Mouse (Mus musculus) C2C12 (cell line): ENCODE data around the gene Nrp2.

Source experiments
- CEBPB ChIP-seq: IDR thresholded peaks from one replicate; pipeline ENCODE4 v1.6.1; 2011; ENCODE audit warnings: low read depth, mild to moderate bottlenecking, control low read depth, moderate library complexity
- CTCF ChIP-seq: IDR thresholded peaks from one replicate; pipeline ENCODE4 v1.5.1; 2011; ENCODE audit not compliant: control insufficient read depth, insufficient read depth, insufficient read length
- MAX ChIP-seq: IDR thresholded peaks from one replicate; pipeline ENCODE4 v1.6.1; 2011; ENCODE audit warnings: mild to moderate bottlenecking, control low read depth
- MYOD1 ChIP-seq: IDR thresholded peaks from one replicate; pipeline ENCODE4 v1.6.1; 2011; ENCODE audit warnings: low read depth; ENCODE audit not compliant: control insufficient read depth, insufficient read length
- MYOG ChIP-seq: IDR thresholded peaks from one replicate; pipeline ENCODE4 v1.6.1; 2011; ENCODE audit not compliant: control insufficient read depth, insufficient read length; ENCODE audit errors: extremely low read depth
- USF1 ChIP-seq: IDR thresholded peaks from one replicate; pipeline ENCODE4 v1.6.1; 2011; ENCODE audit warnings: low read depth, mild to moderate bottlenecking, control low read depth, moderate library complexity

DNA sequence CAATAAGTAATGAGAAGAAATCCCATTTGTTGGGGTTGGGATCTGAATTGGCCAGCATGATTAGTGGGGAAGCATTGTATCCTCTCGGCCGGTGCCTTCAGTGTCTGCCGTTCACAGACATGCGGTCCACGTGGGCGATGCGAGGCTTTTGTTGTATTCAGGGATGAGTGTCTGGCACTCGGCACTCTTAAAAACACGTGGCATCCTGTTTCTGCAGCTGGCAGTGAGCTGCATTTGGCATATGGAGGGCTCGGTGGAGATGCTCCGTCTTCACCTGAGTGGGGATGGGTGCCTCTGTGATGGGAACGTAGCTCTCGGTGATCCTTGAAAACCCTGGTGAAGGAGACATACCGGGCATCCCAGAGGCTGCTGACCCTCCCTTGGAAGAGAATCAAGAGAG lies 46.6 kb downstream of the Nrp2 start:
- TF ChIP-seq CTCF (no peak), MAX (no peak), USF1 (no peak), CEBPB (no peak), MYOG (no peak), MYOD1 (no peak)
